Mouse (Mus musculus): ENCODE measurements around the gene Aldoc. TPM values are rescaled to one million over a fixed set of nuclear protein-coding genes. Genes with fewer than 3 reads are reported as not detected.
"Not testable (repeated sequence)": the region's sequence is repeated elsewhere in the genome, so short reads cannot be mapped to it uniquely, and the experiment has no call there.

Gene Aldoc
- polyA plus RNA-seq (2015; fragmentation: Nextera tagmentation; extraction: Ambion mirVana) = 24.1 and 24.5 TPM in 2 replicates

DNA sequence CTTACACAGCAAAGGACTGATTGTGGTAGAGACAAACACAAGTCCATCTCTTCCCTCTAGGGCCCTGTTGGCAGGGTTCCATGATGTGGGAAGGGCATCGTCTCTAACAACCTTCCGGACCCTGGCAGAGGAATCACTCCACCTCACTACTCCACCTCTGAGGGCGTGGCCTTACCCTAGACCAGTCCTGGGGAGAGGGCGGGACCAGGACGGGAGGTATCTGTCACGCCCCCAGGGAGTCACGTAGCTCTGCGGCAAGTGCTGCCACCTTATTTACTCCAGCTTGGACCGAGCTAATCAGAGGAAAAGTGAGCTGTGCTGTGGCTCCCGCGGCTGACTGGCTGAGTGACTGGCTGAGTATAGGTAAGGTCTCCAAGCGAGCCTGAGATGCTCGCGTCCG is at the start of gene Aldoc:
Aldoc (plus strand) TSS at position 109 of the 400 bp plus-strand sequence.
- Histone ChIP-seq H3K4me2 (peak within 1 kb of the TSS; percentile 43), H3K9me3 (no peaks in the 10 kb centered on the region), H3K27me3 (replicated peaks) (no peaks in the 10 kb centered on the region), H3K4me1 (peaks cover 15% of the 10 kb centered on the region; the same call in 1 of the 2 replicates), H3K27ac (peak within 1 kb of the TSS; percentile 69), H3K9ac (no peak within 1 kb of the TSS), H3K36me3 (peaks cover 23% of the 10 kb centered on the region), H3K4me3 (replicated peaks) (peak within 1 kb of the TSS; percentile 25)
- 5% methylated on average over 15 of the region's 15 CpGs for WGBS
- peak; percentile 99 for ATAC-seq (ENCODE audit: insufficient read depth, low FRiP score, low read depth)

DNA sequence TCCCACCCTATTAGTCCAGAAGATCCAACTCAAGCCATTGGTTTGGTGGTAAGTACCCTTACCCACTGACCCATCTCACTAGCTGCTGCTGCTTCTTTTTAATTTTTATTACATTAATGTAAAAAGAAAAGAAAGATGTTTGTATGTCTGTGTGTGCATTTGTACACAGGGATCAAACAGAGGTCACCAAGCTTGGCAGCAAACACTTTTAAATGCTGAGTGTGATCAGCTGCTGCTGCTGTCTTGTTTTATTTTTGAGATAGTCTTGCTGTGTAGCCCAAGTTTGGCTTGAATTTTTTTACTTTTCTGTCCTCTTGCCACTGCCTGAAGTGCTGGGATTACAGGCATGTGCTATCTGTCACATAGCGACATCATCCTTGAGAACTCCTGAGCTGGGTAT is 47.2 kb upstream of the Aldoc start:
- 96% methylated on average over 1 of the region's 1 CpGs for WGBS
- Histone ChIP-seq H3K9me3 (no peaks in the 10 kb centered on the region), H3K36me3 (peaks cover 82% of the 10 kb centered on the region)

DNA sequence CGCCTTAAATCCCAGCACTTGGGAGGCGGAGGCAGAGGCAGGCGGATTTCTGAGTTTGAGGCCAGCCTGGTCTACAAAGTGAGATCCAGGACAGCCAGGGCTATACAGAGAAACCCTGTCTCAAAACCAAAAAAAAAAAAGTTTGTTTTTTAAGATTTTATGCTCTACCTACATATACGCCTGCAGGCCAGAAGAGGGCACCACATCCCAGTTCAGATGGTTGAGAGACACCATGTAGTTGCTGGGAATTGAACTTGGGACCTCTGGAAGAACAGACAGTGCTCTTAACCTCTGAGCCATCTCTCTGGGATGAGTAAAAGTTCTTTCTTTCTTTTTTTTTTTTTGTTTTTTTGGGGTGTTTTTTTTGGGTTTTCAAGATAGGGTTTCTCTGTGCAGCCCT is 46.6 kb upstream of the Aldoc start:
- not testable (repeated sequence) for H3K4me3 ChIP-seq (replicated peaks); H3K4me1 ChIP-seq; H3K9me3 ChIP-seq; H3K27ac ChIP-seq; H3K9ac ChIP-seq; H3K4me2 ChIP-seq; ATAC-seq (ENCODE audit: insufficient read depth, low FRiP score, low read depth); H3K27me3 ChIP-seq (replicated peaks)
- peaks cover 85% of the 10 kb centered on the region for H3K36me3 ChIP-seq
- WGBS = 93% methylated on average over 4 of the region's 4 CpGs

More for the DNA sequence above, 47.2 kb upstream of the Aldoc start:
- Histone ChIP-seq H3K27ac (no peak overlapping the region), H3K4me3 (replicated peaks) (no peak overlapping the region), H3K27me3 (replicated peaks) (no peaks in the 10 kb centered on the region), H3K4me2 (no peak overlapping the region), H3K9ac (no peak overlapping the region), H3K4me1 (no peaks in the 10 kb centered on the region)
- ATAC-seq (ENCODE audit: insufficient read depth, low FRiP score, low read depth) = no peak

DNA sequence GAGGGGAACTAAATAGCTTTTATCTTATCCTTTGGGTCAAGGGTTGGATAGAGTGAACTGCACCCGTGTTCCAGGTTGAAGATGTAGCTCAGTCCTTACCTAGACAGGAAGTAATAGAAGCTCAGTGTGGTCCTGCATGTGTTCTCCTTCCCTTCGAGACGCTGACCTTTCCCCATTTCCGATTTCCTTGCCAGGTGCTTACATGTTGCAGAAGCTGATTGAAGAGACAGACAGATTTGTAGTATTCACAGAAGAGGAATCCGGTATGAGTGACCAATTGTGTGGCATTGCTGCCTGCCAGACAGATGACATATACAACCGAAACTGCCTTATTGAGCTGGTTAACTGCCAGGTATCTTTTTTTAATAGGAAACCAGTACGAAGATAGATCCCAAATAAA is 43.9 kb upstream of the Aldoc start:
- ATAC-seq (ENCODE audit: insufficient read depth, low FRiP score, low read depth) = no peak
- Histone ChIP-seq H3K36me3 (peaks cover 82% of the 10 kb centered on the region), H3K9me3 (no peaks in the 10 kb centered on the region), H3K4me2 (no peak overlapping the region), H3K4me3 (replicated peaks) (no peak overlapping the region), H3K4me1 (no peaks in the 10 kb centered on the region), H3K9ac (no peak overlapping the region), H3K27ac (no peak overlapping the region), H3K27me3 (replicated peaks) (no peaks in the 10 kb centered on the region)
- WGBS = 78% methylated on average over 7 of the region's 7 CpGs

DNA sequence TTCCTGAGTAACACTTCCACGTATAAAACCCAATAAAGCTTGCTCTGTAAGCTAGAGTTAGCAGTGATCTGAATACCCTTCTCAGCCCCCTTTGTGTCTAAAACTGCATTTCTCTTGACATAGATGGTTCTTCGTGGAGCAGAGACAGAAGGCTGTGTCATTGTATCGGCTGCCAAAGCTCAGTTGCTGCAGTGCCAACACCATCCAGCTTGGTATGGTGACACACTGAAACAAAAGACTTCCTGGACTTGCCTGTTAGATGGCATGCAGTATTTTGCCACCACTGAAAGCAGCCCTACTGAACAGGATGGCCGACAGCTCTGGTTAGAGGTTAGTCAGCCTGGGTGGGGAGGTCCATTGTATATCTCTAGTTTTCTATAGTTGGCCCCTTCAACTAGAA is 43.2 kb upstream of the Aldoc start:
- 86% methylated on average over 4 of the region's 4 CpGs for WGBS
- no peak overlapping the region for H3K9ac ChIP-seq
- H3K4me1 ChIP-seq = no peaks in the 10 kb centered on the region
- ATAC-seq (ENCODE audit: insufficient read depth, low FRiP score, low read depth) = no peak
- no peaks in the 10 kb centered on the region for H3K27me3 ChIP-seq (replicated peaks)
- no peak overlapping the region for H3K27ac ChIP-seq
- no peak overlapping the region for H3K4me3 ChIP-seq (replicated peaks)
- peaks cover 82% of the 10 kb centered on the region for H3K36me3 ChIP-seq
- no peaks in the 10 kb centered on the region for H3K9me3 ChIP-seq
- no peak overlapping the region for H3K4me2 ChIP-seq

DNA sequence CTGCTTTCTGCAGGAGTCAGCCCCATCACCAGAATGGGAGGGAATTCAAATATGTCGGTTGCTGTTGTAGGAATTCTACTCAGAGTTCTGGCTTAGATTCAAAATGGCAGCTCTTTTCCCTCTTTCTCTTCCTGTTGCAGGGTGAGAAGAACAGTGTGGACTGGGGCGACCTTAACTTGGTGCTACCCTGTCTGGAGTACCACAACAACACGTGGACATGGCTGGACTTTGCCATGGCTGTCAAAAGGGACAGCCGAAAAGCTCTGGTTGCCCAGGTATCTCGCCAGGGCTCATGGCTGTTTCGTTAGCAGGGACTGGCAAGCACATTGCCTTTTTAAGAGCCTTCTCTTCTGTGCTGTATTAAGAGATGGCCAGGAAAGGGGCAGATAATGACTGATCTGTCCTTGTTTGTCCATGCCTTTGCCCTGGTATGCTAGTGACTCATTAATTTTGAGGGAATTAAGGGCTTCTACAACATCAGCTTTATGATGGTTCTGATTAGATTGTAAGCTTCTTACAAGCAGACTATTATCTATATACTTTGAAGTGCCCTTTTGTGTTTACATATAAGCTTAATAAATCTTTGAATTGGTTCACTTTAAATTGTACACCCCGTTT is 33.5 kb upstream of the Aldoc start:
- H3K27ac ChIP-seq = no peak overlapping the region
- H3K4me3 ChIP-seq (replicated peaks) = no peak overlapping the region
- no peaks in the 10 kb centered on the region for H3K27me3 ChIP-seq (replicated peaks)
- no peaks in the 10 kb centered on the region for H3K9me3 ChIP-seq
- no peak for ATAC-seq (ENCODE audit: insufficient read depth, low FRiP score, low read depth)
- H3K36me3 ChIP-seq = peaks cover 51% of the 10 kb centered on the region
- no peak overlapping the region for H3K4me2 ChIP-seq
- no peaks in the 10 kb centered on the region for H3K4me1 ChIP-seq
- no peak overlapping the region for H3K9ac ChIP-seq
- 83% methylated on average over 7 of the region's 7 CpGs for WGBS

DNA sequence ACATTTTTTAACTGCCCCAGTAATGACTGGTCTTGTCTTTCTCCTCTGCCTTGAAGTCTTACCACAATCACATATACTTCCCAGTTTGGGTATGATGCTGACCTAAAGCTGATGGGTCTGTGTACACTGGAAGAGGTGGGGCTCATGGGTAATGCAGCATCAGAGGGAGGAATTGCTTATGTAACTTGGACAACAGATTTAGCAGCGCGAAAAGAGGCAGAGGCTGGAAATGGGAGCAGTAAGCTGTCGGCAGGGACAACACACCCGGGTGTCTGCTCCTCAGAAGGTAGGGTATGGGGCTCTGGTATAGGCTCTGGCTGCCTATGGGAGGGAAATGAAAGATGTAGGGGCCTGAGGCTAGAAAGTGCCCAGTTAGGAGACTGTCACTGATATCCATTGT is 32.1 kb upstream of the Aldoc start, which contains the start of gene BC030499:
BC030499 (plus strand) TSS at position 188 of the 400 bp plus-strand sequence.
- no peak for ATAC-seq (ENCODE audit: insufficient read depth, low FRiP score, low read depth)

DNA sequence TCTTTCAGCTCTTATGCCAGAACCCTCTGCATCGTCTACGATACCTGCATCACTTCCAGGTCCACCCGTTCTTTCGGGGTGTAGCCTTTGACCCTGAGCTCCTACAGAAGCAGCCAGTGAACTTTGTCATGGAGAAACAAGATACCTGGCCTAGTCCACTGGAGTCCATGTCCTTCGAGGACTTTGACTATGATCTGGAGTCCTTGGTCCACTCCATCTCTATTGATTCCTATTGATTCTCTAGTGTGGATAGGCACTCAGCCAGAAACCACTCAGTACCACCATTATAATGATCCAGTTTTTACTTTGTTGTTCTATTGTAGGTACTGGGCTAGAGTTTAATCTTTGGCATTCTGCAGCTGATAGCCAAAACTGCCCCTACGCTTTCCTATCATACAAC is 28.2 kb upstream of the Aldoc start:
- H3K27me3 ChIP-seq (replicated peaks) = no peaks in the 10 kb centered on the region
- H3K4me2 ChIP-seq = no peak overlapping the region
- no peak overlapping the region for H3K4me3 ChIP-seq (replicated peaks)
- 90% methylated on average over 6 of the region's 6 CpGs for WGBS
- H3K9ac ChIP-seq = no peak overlapping the region
- no peaks in the 10 kb centered on the region for H3K9me3 ChIP-seq
- no peaks in the 10 kb centered on the region for H3K4me1 ChIP-seq
- peaks cover 11% of the 10 kb centered on the region; the same call in 1 of the 2 replicates for H3K36me3 ChIP-seq
- no peak for ATAC-seq (ENCODE audit: insufficient read depth, low FRiP score, low read depth)
- no peak overlapping the region for H3K27ac ChIP-seq

More for the DNA sequence above, 32.1 kb upstream of the Aldoc start, which contains the start of gene BC030499:
- Histone ChIP-seq H3K4me2 (no peak within 1 kb of the TSS), H3K27ac (no peak within 1 kb of the TSS), H3K4me1 (no peaks in the 10 kb centered on the region), H3K27me3 (replicated peaks) (no peaks in the 10 kb centered on the region), H3K9ac (no peak within 1 kb of the TSS), H3K4me3 (replicated peaks) (no peak within 1 kb of the TSS), H3K36me3 (peaks cover 38% of the 10 kb centered on the region), H3K9me3 (no peaks in the 10 kb centered on the region)
- 87% methylated on average over 4 of the region's 4 CpGs for WGBS

DNA sequence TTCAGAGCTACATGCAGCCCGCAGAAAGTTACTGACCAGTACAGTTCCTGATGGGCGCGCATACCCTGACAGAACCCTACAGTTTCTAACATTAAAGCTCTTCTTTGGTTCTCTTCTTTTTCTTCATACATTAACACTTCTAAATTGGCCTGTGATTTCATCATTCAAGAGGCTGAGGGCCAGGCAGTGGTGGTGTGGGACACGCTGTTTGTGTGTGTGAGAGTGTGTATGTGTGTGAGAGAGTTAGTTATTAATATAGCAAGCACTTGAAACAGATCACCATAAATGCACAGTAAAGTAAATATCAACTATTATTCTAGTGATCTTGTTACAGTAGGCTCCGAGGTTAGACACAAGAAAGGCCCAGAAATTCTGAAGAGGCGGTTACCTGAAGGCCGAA is 21.9 kb upstream of the Aldoc start:
- Histone ChIP-seq H3K4me3 (replicated peaks) (peak overlapping the region; percentile 68), H3K4me2 (peak overlapping the region; percentile 81), H3K9ac (no peak overlapping the region; the same call in 1 of the 2 replicates), H3K27ac (peak overlapping the region; percentile 62), H3K27me3 (replicated peaks) (no peaks in the 10 kb centered on the region), H3K4me1 (no peaks in the 10 kb centered on the region), H3K36me3 (0 out of 2 replicates have a peak, but pooled peaks cover 9% of the 10 kb centered on the region), H3K9me3 (no peaks in the 10 kb centered on the region)
- ATAC-seq (ENCODE audit: insufficient read depth, low FRiP score, low read depth) = no peak
- WGBS = 61% methylated on average over 7 of the region's 7 CpGs

DNA sequence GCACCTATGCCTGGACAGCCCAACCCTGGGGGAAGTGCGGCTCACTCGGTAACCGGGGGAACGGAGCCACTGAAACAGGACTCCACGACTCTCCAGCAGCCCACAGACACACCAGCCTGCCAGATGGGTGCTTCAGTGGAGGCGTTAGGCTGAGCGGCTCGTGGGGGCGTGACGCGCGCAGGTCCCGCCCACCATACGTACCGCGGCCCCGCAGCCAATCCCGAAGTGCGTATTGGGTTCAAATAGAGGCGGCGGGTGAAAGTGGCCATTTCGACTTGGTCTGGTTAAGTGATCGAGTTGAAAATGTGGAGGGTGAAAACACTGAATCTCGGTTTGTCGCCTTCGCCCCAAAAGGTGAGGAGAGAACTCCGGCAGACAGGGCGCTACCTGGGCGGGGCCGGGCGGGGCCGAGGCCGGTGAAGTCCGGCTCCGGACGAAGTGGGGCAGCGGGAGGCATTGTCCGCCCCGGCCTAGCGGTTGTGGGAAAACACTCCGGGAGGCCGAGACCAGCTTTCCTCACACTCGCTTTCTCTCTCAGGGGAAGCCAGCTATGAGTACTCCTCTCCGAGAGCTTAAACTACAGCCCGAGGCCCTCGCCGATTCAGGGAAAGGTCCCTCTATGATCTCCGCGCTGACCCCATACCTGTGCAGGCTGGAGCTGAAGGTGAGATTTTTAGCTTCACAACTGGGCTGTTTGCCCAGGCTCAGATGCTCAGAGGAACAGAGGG is 21.2 kb upstream of the Aldoc start, which contains the start of gene Spag5:
Spag5 (plus strand) TSS at position 173 of the 728 bp plus-strand sequence.
- H3K27ac ChIP-seq = peak within 1 kb of the TSS; percentile 62
- under 1% methylated on average over 49 of the region's 49 CpGs for WGBS

DNA sequence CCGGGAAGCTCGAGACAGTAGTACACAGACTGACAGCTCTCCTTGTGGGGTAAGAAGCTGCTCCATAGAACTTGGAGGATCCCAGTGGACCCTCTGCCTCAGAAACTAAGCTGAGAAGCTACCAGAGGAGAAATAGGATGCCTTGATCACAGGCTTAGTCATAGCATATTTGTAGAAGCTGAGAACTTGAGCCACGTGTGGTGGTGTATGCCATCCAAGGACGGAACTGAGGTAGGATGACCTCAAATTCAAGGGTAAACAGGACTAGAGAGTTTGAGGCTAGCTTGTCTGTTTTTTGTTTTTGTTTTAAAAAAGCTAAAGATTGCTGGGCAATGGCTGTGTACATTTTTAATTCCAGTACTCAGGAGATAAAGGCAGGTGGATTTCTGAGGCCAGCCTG is 17.5 kb upstream of the Aldoc start:
- Histone ChIP-seq H3K27ac (no peak overlapping the region), H3K4me1 (no peaks in the 10 kb centered on the region), H3K36me3 (peaks cover 17% of the 10 kb centered on the region), H3K4me2 (no peak overlapping the region), H3K4me3 (replicated peaks) (no peak overlapping the region), H3K9ac (no peak overlapping the region), H3K9me3 (no peaks in the 10 kb centered on the region), H3K27me3 (replicated peaks) (no peaks in the 10 kb centered on the region)
- ATAC-seq (ENCODE audit: insufficient read depth, low FRiP score, low read depth) = no peak
- WGBS = 89% methylated on average over 4 of the region's 4 CpGs

More for the DNA sequence above, 21.2 kb upstream of the Aldoc start, which contains the start of gene Spag5:
- Histone ChIP-seq H3K9ac (peak within 1 kb of the TSS; percentile 40), H3K36me3 (peaks cover 9% of the 10 kb centered on the region; the same call in 1 of the 2 replicates), H3K4me2 (peak within 1 kb of the TSS; percentile 81), H3K9me3 (no peaks in the 10 kb centered on the region), H3K4me3 (replicated peaks) (peak within 1 kb of the TSS; percentile 68), H3K4me1 (no peaks in the 10 kb centered on the region), H3K27me3 (replicated peaks) (no peaks in the 10 kb centered on the region)
- ATAC-seq (ENCODE audit: insufficient read depth, low FRiP score, low read depth) = peak; percentile 99

DNA sequence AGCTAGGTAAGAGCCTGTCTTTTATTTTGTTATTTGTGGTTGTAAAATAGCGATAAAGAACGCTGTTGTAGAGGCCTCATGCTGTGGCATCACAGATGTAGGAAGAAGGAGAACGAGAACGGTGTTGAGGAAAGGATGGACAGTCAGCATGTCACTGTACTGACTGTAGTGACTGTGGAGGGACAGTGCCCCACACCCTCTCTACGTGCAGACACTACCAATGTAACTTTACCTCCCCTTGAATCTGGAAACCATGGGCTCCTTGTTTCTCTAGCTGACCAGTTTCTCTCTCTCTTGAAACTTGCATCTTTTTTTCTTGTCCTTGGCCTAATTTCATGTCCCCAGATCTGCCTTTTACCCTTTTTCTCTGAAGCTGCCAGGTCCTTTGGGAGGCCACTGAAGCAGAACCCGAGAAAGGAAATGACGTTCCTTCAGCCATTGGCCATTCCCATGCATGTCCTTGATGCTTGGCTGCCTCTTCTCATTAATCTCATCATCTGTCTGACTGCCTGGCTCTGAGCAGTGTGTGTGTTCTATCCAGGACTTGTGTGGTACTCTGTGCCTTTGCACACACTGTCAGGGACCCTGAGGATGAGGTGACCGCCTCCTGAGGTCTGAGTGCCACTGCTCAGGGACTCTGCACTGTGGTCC is 11.8 kb upstream of the Aldoc start:
- Histone ChIP-seq H3K9me3 (no peaks in the 10 kb centered on the region), H3K4me3 (replicated peaks) (no peak overlapping the region), H3K27me3 (replicated peaks) (no peaks in the 10 kb centered on the region), H3K9ac (no peak overlapping the region), H3K36me3 (peaks cover 38% of the 10 kb centered on the region), H3K4me2 (no peak overlapping the region), H3K4me1 (no peaks in the 10 kb centered on the region), H3K27ac (no peak overlapping the region)
- WGBS = 91% methylated on average over 8 of the region's 8 CpGs
- ATAC-seq (ENCODE audit: insufficient read depth, low FRiP score, low read depth) = no peak

Data from stomach, embryonic 15.5 days (tissue).